Mouse (Mus musculus) myocyte (in vitro differentiated cells): ENCODE data around the gene Dynlt1c.
"Not testable (repeated sequence)": the region's sequence is repeated elsewhere in the genome, so short reads cannot be mapped to it uniquely, and the experiment has no call there.

Experiments
- CEBPB ChIP-seq: IDR thresholded peaks from 2 replicates; pipeline ENCODE4 v1.6.1; 2011; ENCODE audit warnings: mild to moderate bottlenecking, moderate library complexity; ENCODE audit not compliant: poor library complexity, insufficient read depth, severe bottlenecking
- E2F4 ChIP-seq: IDR thresholded peaks from one replicate; pipeline ENCODE4 v1.6.1; 2011; ENCODE audit warnings: mild to moderate bottlenecking, control low read depth, moderate library complexity; ENCODE audit not compliant: insufficient read depth
- MAX ChIP-seq: IDR thresholded peaks from one replicate; pipeline ENCODE4 v1.6.1; 2011; ENCODE audit warnings: low read depth, mild to moderate bottlenecking, control low read depth
- MYOD1 ChIP-seq, 3 experiments: IDR thresholded peaks; one replicate each; pipeline ENCODE4 v1.6.1; 2011; ENCODE audit warnings: control low read depth in 2 of 3, low read depth in 2 of 3, mild to moderate bottlenecking in 2 of 3, moderate library complexity in 1 of 3; ENCODE audit not compliant: insufficient read length in 2 of 3, control insufficient read depth in 1 of 3
- MYOG ChIP-seq, 3 experiments: IDR thresholded peaks; one replicate each; pipeline ENCODE4 v1.6.1; 2011; ENCODE audit warnings: control low read depth in 2 of 3, low read depth in 2 of 3, mild to moderate bottlenecking in 2 of 3; ENCODE audit not compliant: insufficient read length in 2 of 3, control insufficient read depth in 1 of 3, insufficient read depth in 1 of 3
- POLR2A ChIP-seq: IDR thresholded peaks from one replicate; pipeline ENCODE4 v1.6.1; 2011; ENCODE audit warnings: low read depth, mild to moderate bottlenecking, control low read depth, moderate library complexity; ENCODE audit not compliant: insufficient read length
- POLR2AphosphoS2 ChIP-seq: IDR thresholded peaks from one replicate; pipeline ENCODE4 v1.6.1; 2011; ENCODE audit warnings: low read depth, control low read depth; ENCODE audit not compliant: insufficient read length
- SRF ChIP-seq: IDR thresholded peaks from one replicate; pipeline ENCODE4 v1.6.1; 2011; ENCODE audit warnings: low read depth; ENCODE audit not compliant: control insufficient read depth, insufficient read length
- TCF12 ChIP-seq: IDR thresholded peaks from one replicate; pipeline ENCODE4 v1.6.1; 2011; ENCODE audit warnings: mild to moderate bottlenecking, control low read depth; ENCODE audit not compliant: poor library complexity, insufficient read depth, severe bottlenecking
- TCF3 ChIP-seq: IDR thresholded peaks from one replicate; pipeline ENCODE4 v1.6.1; 2011; ENCODE audit warnings: low read depth, control low read depth; ENCODE audit not compliant: insufficient read length
- USF1 ChIP-seq: IDR thresholded peaks from one replicate; pipeline ENCODE4 v1.6.1; 2011; ENCODE audit warnings: low read depth, mild to moderate bottlenecking, control low read depth, moderate library complexity

GRCm38 (mm10) chr17:6595776-6596497 is 5.5 kb upstream of the Dynlt1c start:
- TF ChIP-seq POLR2A; MYOG (IDR thresholded peaks at IDR 0.05; ENCODE audit: control insufficient read depth in 1 of 3, insufficient read depth in 1 of 3, insufficient read length in 2 of 3, low read depth in 2 of 3); MAX; USF1; POLR2AphosphoS2; MYOD1 (IDR thresholded peaks at IDR 0.05; ENCODE audit: control insufficient read depth in 1 of 3, insufficient read length in 2 of 3, low read depth in 2 of 3); TCF12; E2F4; SRF; CEBPB; TCF3: not testable (repeated sequence)
